Mouse (Mus musculus) adrenal gland, adult 18-20 months (tissue): ENCODE results near the gene H2-Q10. TPM values are rescaled to one million over a fixed set of nuclear protein-coding genes. Genes with fewer than 3 reads are reported as not detected.
"Not testable (repeated sequence)": the region's sequence is repeated elsewhere in the genome, so short reads cannot be mapped to it uniquely, and the experiment has no call there.

Experiments
- DNase-seq, 2 experiments: peaks; one replicate each; pipeline ENCODE4 v3.0.0; 2021 to 2022; ENCODE audit warnings: low spot score in 2 of 2
- total RNA-seq, 2 experiments: library from RNA; stranded (reverse); gene quantifications; 1 replicate in 1 of 2; 2 replicates in 1 of 2; pipeline ENCODE4 v1.2.3; 2021

The H2-Q10 gene
- total RNA-seq, 2 experiments from 2014 or later, result 11.3 to 19.5 TPM

GRCm38 (mm10) chr17:35444510-35444909 is 25.4 kb upstream of the H2-Q10 start:
- DNase-seq, result not testable (repeated sequence)

- DNase-seq, result not testable (repeated sequence)
These were observed 11.6 kb upstream of the H2-Q10 start for GRCm38 (mm10) chr17:35458247-35458646.

GRCm38 (mm10) chr17:35460513-35461341 is 9.2 kb upstream of the H2-Q10 start:
- not testable (repeated sequence) for DNase-seq

- not testable (repeated sequence) for DNase-seq
These were observed 4.2 kb upstream of the H2-Q10 start for GRCm38 (mm10) chr17:35465651-35466050.

GRCm38 (mm10) chr17:35468936-35469335 is 953 bp upstream of the H2-Q10 start:
- DNase-seq, result not testable (repeated sequence)

GRCm38 (mm10) chr17:35484066-35484465 is 14.2 kb downstream of the H2-Q10 start:
- peak; percentile 55 to 64 for DNase-seq

GRCm38 (mm10) chr17:35485702-35486101 is 15.8 kb downstream of the H2-Q10 start:
- no peak for DNase-seq

GRCm38 (mm10) chr17:35486726-35487125 is 16.8 kb downstream of the H2-Q10 start:
- no peak for DNase-seq

- DNase-seq, result no peak
These were observed 18.2 kb downstream of the H2-Q10 start for GRCm38 (mm10) chr17:35488041-35488440.

GRCm38 (mm10) chr17:35490320-35490719 is 20.4 kb downstream of the H2-Q10 start:
- no peak for DNase-seq

- no peak for DNase-seq
These were observed 27.2 kb downstream of the H2-Q10 start for GRCm38 (mm10) chr17:35497124-35497523.

GRCm38 (mm10) chr17:35502226-35502625 is 32.3 kb downstream of the H2-Q10 start:
- no peak for DNase-seq

GRCm38 (mm10) chr17:35502762-35503161 is 32.9 kb downstream of the H2-Q10 start:
- no peak for DNase-seq

GRCm38 (mm10) chr17:35503849-35504248 is 34.0 kb downstream of the H2-Q10 start:
- no peak for DNase-seq

- no peak for DNase-seq
These were observed 35.0 kb downstream of the H2-Q10 start for GRCm38 (mm10) chr17:35504628-35505481.

GRCm38 (mm10) chr17:35505776-35506175 is 35.9 kb downstream of the H2-Q10 start, which contains the start of gene Pou5f1:
Gene Pou5f1, plus strand, starts transcription at chr17:35506018.
- no peak for DNase-seq

- no peak for DNase-seq
These were observed 37.0 kb downstream of the H2-Q10 start for GRCm38 (mm10) chr17:35506881-35507280.

GRCm38 (mm10) chr17:35507556-35508260 is 37.8 kb downstream of the H2-Q10 start:
- no peak for DNase-seq

GRCm38 (mm10) chr17:35508279-35508678 is 38.4 kb downstream of the H2-Q10 start:
- DNase-seq, result not testable (repeated sequence)

- no peak for DNase-seq
These were observed 39.4 kb downstream of the H2-Q10 start for GRCm38 (mm10) chr17:35509284-35509683.
